Mouse (Mus musculus) frontal cortex, postnatal 14 days (tissue): ENCODE data around the gene Fxyd6.

Experiments used
- DNase-seq, 2 experiments: peaks; one replicate each; pipeline ENCODE4 v3.0.0; 2022; ENCODE audit warnings: low spot score in 2 of 2

The Fxyd6 gene

DNA sequence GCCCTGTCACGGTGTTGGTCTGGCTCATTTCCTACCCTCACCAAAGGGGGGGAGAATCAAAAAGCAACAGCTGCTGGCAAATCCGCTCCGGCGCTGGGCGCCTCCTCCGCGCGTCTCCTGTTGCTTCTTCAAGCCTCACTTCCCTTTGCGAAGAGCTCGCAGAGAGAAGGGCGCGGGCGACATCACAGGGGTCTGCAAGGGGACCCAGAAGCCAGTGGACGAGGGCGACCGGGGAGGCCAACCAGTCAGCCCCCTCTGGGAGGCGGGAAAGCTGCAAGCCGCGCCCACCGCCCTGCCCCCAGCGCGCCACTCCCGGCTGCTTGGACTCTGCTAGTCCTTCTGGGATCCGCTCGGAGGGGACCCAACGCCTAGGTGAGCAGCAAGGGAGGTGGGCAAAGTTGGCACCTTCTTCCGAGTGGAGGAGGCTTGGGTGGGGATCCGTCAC is at the start of gene Fxyd6:
Gene Fxyd6, plus strand, starts transcription at position 69 of the 445 bp plus-strand sequence.
- peak in 1 of 2 experiments; percentile 44 for DNase-seq

DNA sequence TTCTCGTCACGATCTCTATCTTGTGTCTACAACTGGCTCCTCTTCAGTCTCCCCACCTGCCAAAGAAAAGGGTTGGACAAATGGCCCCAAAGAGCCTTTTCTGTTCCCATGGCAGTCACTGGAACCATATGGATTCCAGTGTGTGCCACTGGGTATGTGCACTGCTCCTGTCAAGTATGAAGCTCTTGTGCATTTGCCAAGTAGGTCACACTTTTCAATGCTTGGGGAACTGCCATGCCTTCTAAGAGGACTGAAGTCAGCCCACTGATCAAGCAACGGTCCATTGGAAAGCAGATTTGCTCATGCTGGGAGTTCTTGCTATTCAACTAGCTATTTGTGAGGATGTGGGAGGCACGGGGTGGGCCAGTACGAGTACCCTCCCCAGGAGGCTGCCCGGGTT is 48.5 kb upstream of the Fxyd6 start:
- no peak for DNase-seq

DNA sequence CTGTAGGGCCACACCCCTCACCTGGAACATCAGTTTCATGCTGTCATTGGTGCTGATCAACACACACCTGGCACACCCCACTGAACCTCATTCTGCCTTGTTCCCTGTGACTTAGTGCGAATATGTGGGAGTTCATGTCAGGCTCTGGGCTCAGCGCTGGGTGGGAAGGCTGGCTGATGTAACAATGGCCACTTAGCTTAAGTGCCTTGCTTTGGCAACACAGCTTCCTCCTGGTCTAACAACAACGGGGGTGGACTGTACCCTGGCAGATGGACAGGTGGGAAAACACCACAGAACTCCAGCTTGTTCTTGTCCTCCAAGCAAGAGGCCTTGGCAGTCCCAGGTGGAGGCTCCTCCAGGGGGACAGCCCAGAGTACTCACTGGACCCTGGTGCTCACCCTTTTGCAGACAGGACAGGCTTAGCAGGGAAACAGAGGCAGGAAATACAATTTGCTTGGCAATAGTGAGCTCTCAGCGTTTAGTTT is 48.0 kb upstream of the Fxyd6 start:
- DNase-seq, result no peak

DNA sequence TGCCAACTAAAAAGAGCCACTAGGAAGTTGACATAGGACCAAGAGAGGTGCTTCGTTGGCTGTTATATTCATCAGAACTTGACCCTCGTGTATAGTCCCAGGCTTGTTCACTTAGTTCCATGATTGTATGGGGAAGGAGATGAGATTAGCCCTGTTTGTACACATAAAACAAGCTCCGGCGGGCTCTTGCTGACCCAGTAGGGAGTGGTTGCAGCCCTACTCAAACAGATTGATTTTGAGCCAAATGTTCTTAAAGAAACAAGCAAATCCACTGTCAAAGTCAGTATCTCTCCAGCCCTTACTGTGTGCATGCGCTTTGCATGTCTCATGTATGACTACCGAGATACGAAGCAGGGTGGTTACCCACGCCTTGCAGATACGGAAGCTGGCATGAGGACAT is 43.6 kb upstream of the Fxyd6 start:
- no peak for DNase-seq

DNA sequence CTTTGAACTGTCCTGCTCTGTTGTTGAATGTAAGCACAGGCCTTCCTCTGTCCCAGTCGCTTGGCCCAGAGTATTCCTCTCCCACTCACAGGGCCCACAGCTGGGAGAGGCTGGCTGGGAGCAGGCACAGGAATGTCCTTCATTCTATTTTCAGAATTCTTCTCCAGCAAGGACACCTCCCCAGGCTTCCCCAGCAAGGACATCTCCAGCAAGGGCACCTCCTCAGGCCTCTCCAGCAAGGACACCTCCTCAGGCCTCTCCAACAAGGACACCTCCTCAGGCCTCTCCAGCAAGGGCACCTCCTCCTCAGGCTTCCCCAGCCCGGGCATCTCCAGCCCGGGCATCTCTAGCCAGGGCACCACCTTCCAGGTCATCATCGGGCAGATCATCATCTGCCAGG is 41.7 kb upstream of the Fxyd6 start:
- DNase-seq, result no peak

DNA sequence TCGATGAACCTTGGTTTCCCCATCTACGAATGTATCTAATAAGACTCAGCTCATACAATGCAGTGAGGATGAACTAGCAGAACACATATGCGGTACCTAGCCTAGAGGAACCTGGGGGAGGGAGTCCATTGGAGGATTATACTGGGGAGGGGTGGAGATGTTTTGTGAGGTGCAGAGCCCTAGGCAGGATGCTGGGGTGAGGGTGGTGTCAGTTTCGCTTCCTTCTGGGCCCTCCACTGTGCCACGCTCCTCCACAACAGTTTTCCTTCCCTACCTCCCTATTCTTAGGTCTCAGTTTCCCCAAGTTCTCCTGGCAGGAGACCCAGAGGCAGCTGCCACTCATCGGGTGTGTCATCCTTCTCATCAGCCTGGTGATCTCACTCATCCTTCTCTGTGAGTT is 40.4 kb upstream of the Fxyd6 start:
- DNase-seq, result no peak

DNA sequence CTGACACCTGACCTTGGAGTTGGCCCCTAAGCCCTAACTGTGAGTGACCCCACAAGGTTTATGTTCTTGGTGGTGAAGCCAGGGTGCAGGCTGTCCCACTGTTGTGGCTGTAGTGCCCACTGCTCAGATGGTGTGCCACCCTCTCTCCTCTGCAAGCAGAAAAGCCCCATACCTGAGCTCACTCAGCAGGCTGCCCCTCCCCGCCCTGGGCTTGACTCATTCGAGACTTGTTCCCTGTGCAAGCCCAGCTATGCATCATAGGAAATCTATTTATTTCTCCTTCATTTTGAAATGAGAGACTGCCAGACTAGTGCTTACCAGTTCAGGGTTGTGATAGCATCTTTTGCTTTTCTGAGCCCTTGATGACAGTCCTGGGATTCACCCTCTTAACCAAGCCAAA is 32.6 kb upstream of the Fxyd6 start:
- no peak for DNase-seq

DNA sequence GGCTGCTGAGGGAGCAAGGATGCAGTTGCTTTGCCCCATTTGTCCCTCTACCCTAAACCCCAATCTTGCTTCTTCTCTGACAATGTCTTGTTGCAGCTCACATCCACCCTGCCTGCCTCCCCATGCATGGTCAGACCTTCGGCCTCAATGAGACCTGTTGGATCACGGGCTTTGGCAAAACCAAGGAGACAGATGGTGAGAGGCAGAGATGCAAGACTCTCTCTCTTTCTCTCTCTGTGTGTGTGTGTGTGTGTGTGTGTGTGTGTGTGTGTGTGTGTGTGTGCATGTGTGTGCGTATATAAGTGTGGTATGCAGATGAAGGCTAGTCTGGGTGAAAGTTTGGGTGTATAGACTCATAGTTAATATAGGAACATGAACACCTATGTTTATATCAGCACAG is 26.9 kb upstream of the Fxyd6 start:
- DNase-seq, result no peak

DNA sequence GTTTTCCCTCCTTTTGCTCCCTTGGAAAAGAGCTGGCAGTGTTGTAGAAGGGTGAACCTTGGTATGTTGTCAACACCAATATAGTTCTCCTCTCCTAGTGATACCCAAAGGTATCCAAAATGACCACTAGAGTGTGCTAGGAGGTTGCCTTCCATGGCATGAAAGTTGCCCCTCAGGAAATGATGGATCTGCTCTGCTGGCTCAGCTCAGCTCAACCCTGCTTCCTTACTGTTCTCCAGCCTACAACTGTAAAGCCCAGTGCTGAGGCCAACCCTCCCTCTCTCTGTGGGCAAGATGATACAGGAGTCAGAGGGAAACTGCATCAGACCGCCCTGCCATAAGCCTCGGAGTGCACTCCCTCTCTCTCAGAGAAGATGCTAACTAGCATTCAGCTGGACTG is 24.5 kb upstream of the Fxyd6 start:
- no peak for DNase-seq

DNA sequence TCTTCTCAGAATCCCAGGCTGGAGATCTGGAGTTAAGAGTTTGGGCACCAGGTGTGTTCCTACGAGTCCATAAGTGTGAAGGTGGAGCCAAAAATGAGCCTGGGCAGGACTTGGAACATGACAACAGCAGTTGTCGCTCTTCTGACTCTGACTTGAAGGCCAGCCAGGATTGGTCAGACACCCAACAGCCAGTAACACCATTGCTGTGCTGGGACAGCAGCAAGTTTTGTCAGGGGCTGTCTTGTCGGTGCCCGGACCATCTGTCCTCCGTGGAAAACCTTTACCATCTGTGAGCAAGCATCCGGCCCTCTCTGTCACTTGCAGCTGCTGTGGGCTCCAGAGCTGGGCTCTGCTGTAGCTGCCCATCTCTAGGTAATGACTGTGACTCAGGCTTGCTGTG is 23.7 kb upstream of the Fxyd6 start:
- DNase-seq, result no peak

DNA sequence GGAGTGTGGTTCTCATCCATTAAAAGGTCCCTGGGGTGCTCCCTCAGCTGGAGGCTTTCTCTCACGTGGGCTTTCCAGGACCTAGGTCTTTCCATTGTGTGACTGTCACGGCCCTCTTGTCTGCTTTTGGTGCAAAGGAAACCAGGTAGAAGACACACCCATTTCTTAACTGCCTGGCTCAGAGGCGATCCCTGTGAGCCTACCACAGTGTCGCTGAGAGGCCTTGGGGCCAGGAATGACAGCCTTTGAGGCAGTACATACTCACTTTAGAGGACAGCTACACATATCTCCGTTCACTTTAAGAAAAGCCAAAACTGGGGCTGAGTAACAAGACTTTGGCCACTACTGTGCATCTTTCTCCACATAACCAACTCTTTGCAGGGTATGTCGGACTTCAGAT is 21.4 kb upstream of the Fxyd6 start:
- DNase-seq, result no peak

DNA sequence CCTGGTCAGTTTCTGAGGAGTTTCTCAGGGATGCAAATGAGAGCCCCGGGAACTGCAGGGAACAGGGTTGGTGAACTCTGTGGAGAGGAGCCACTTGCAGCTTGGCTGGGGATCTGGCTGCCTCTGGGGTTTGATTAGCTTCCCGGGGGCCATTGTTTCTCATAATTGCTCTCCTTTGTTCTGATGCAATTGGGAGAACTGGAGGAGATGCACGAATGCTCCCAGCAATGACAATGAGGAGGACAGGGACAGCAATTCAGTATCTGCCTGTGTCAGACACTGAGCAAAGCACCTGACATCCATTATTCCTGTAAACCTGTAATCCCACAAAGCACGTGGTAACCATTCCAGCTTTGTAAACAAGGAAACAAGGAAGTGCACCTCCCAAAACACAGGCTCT is 20.8 kb upstream of the Fxyd6 start:
- no peak for DNase-seq

DNA sequence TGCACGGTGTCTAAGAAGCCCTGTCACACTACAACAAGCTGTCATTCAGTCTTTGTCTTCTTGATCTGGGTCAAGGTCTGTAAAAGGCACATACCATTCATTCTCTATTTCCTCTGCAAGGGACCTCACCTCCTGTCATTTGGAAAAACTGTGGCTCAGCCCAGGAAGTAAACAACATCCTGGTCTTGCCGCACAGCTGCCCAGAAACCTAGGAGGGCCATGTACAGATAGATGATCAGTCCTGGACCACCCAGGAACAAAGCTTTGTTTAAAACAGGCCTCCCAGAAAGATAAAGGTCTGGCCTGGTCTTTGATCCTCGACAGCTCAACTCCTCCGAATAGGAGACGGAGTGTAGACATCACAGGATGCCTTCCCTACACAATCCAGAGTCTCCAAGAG is 20.1 kb upstream of the Fxyd6 start:
- DNase-seq, result no peak

DNA sequence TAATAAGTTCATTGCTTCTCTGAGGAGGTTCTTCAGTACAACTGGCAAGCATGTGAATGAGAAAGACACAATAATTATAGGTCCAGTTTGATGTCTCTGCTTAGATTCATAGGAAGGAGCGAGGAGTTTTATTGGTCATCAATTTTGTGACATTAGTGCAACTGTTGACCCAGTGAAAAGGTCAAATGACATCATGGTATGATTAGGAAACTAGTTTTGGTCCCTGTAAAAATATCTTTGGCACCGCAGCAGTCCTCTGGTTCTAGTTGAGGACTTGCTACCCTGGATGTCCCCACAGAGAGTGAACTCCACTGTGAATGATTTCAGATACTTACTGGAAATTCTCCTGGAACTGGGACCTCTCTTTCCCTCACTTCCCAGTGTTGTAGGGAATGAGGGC is 14.8 kb upstream of the Fxyd6 start:
- no peak for DNase-seq

DNA sequence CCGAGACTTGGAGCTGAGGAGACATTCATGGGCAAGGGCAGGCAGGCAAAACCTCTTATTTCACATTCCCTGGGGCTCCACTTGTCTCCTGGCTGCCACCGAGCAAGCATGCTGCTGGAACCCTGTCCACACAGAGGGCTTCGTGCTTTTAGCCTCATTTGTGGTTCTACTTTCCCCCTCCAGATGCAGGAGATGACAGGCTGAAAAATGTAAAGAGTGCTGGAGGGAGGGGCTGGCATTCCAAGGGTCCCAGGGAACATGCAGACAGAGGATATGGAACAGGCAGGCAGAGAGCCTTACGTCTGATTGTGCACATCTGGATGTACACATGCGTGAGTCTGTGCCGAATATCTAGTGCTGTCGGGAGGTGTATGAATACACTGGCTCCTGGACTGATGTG is 11.6 kb upstream of the Fxyd6 start:
- no peak for DNase-seq

DNA sequence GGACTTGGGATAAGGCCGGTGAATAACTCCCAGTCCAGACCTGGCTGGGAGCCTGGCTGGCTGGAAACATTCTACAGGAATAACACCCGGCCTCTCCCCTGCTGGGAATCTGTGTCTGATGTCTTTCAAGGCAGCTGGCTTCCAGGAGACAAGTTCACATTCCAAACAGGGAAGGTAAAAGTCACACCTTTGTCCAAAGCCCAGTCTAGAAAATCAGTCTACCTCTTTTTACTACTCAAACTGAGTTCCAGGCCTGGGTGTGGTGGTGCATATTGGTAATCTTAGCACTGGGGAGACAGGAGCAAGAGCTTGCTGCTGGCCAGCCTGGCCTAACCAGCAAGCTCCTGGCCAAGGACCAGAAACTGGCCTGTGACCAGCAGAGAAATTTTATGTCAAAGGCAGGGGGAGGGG is 7.9 kb upstream of the Fxyd6 start:
- no peak for DNase-seq

DNA sequence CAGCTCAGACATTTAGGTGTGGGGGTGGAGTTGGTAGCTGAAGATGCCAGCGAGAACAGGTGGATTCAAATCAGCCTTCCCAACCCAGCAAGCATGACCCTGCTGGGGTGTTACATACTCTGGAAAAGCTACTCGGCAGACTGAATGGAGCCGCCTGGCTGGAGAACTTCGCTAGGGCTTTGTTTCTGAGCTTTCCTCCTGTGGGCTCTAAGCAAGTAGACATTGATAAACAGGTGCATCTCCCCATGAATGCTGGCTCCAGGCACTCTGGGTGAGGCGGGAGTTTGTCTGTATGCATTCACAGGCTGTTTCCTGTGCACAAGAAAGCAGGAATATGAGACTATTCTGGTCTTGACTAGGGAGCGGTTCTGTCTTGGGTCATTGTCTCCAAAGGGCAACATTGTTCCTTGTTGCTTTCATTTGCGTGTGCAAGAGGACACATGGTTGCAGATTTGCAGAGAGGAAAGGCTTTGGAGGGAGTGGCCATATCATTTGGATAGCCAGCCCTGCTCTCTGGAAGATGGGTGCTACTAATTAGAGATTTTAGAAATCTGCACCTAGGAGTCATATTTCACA is 6.3 kb upstream of the Fxyd6 start:
- DNase-seq, result no peak

DNA sequence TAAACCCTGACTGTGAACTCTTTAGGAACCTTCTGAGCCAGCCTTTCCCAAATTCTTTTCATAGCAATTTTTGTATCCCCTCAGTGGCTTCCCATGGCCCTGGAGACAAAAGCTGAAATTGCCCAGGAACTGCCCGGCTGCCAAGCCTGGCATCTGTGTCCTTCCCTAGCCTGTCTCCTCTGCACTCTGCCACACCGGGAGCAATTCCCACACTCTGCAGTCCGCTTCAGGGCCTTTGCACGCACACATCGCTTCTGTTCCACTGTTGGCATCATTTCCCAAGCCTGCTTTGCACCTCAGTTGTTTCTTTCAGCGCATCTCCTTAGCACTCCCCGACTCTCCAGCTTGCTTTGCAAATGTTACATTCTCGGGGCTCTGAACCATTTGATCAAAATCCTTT is 2.3 kb upstream of the Fxyd6 start:
- DNase-seq, result no peak

DNA sequence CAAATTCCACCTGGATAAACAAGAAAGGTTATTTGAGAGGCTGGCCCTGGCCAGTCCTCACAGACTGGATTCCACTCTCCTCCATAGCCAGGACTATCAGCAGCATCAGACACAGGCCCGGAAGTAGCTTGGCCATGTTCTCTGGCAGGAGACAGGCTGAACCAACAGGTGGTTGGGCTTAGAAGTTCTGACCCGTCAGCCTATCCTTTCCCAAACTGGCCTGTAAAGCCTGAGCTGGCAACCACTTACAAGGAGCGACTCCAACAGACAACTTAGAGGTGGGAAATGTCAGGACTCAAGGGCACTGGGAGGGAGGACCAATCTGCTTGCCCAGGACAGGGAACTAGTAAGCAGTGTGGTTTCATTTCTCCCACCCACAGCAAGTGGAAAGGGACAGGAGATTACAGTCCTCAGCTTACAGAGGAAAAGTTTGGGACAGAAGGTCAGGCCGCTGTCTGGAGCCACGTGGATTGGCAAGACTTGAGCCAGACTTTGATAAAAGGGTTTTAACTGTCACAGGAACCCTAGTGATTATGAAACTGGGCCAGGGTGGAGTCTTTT is 1.6 kb upstream of the Fxyd6 start:
- no peak for DNase-seq

DNA sequence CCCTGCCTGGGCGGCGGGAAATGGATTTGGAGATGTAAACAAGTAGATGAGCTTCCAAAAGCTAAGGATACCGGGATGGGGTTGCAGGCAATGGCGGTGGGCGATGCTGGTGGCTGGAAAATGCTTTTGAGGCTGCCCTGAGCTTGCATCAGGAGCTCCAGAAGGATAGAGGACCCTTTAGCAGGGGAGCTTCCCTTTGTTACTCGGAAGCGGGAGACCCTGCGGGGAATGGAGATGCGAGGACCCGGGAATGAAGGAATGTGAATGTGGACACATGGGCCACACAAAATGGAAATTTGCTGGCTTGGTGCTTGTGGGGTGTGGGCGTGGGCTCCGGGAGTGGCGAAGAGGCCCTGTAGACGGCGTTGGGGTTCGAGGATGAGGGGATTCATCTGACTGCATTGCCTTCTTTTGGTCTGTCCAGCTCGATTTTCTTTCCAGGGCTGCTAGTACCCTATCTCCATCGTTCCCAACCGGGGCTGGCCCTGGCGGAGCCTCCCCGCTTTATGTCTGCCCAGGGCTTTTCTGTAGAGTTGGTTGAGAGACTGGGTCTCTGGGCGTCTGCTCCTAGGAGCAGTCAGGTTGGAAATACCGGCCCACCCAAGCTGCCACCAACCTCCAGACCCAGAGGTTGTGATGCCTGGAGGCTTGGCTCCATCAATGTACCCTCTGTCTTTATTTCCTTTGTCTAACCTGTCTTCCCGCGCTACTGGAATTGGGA is 791 bp downstream of the Fxyd6 start:
- DNase-seq, result no peak

DNA sequence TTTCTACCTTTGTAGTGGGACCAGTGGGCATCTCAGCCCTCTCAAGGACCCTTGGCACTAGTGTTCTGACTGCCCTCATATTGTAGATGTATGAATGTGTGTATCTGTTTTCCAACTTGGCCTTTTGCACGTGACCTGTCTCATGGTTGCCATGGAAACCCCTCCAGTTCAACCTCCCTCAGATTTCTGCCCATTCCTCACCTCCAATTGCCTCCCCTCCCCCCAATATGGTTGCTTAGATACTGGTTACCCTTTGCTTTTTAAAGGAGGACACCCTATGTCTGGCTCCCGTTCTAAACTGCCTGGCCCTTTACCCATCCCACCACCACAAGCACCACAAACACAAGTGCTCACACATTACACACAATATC is 1.3 kb downstream of the Fxyd6 start:
- DNase-seq, result no peak

DNA sequence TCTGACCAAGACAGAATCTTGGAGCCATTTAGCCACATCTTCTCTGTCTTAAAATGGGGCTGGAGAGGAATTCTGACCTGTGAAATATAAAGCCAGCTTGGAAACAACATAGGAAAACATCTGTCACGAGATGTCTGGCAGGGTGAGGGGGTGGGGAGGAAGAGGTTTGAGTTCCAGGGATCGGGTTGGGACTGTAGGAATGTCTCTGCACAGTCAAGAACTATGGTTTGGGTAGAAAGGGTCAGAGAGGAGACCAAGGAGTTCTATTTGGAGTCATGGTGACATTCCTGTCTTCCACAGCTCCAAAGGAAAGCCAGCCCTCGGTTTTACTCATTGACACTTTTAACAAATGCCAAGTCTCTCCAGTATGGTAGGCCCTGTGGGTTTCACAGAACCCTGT is 3.9 kb downstream of the Fxyd6 start:
- no peak for DNase-seq

DNA sequence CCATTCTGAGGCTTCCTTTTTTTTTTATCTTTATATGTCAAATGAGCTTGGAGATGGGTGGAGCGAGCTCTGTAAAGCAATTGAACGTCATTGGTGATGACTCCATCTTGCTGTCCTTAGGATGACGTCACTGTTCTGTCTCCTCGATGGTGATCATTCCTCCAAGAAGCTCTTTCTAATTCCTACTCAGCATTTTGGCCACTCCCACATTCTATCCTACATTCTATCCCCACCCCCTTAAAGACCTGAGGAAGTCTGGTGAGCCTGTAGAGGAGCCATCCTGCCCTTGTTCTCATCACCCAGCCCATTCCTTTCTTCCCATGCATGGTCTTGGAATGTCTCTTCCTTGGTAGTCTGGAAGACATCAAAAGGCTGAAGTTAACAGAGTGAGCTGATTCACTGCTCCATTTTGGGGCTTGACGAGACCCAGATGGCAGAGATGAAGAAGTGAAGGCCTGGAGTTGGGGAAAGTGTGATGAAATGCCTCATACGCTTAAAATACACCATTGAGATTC is 5.1 kb downstream of the Fxyd6 start:
- no peak for DNase-seq
